Mouse (Mus musculus) embryonic facial prominence, embryonic 12.5 days (tissue): Measurements from ENCODE around the gene Smn1. TPM values are rescaled to one million over a fixed set of nuclear protein-coding genes. Genes with fewer than 3 reads are reported as not detected.

ENCODE experiments used
- ATAC-seq: fragments of 200-750 bp; cut with Nextera tagmentation; 2 replicates; pipeline ENCODE4 v1.8.0; 2017; ENCODE audit not compliant: insufficient number of reproducible peaks, insufficient read depth, low FRiP score, low TSS enrichment
- H3K27ac ChIP-seq: fragments of 300-500 bp; sonication (generic); 2 replicates; pipeline ENCODE4 v1.5.1; 2016; ENCODE audit warnings: mild to moderate bottlenecking
- H3K27me3 ChIP-seq: fragments of 300-500 bp; sonication (generic); 2 replicates; pipeline ENCODE4 v1.6.1; 2016; ENCODE audit warnings: mild to moderate bottlenecking, moderate library complexity
- H3K36me3 ChIP-seq: fragments of 300-500 bp; sonication (generic); 2 replicates; pipeline ENCODE4 v1.6.1; 2016; ENCODE audit warnings: mild to moderate bottlenecking
- H3K4me1 ChIP-seq: fragments of 300-500 bp; sonication (generic); 2 replicates; pipeline ENCODE4 v1.6.1; 2016
- H3K4me2 ChIP-seq: fragments of 300-500 bp; sonication (generic); replicated peaks from 2 replicates; pipeline ENCODE4 v1.6.1; 2016; ENCODE audit warnings: mild to moderate bottlenecking, moderate library complexity
- H3K4me3 ChIP-seq: fragments of 300-500 bp; sonication (generic); 2 replicates; pipeline ENCODE4 v1.5.1; 2016; ENCODE audit warnings: mild to moderate bottlenecking
- H3K9ac ChIP-seq: fragments of 300-500 bp; sonication (generic); 2 replicates; pipeline ENCODE4 v1.6.1; 2016; ENCODE audit warnings: mild to moderate bottlenecking, moderate library complexity
- H3K9me3 ChIP-seq: fragments of 300-500 bp; sonication (generic); 2 replicates; pipeline ENCODE4 v1.6.1; 2016; ENCODE audit warnings: mild to moderate bottlenecking, moderate library complexity
- WGBS: fragments of 180-500 bp; shearing (Covaris S2); methylation state at CpG from one replicate; pipeline ENCODE4 v1.1.7; 2016; 5-methylcytosine and 5-hydroxymethylcytosine counted together
- polyA plus RNA-seq: library from polyadenylated mRNA; unstranded; fragments of >200 nt; fragmentation: Nextera tagmentation; extraction: Ambion mirVana; gene quantifications from 2 replicates; pipeline ENCODE4 v1.2.1, GENCODE M21; 2016

The Smn1 gene
- 57.7 and 59.5 TPM in 2 replicates for polyA plus RNA-seq

DNA sequence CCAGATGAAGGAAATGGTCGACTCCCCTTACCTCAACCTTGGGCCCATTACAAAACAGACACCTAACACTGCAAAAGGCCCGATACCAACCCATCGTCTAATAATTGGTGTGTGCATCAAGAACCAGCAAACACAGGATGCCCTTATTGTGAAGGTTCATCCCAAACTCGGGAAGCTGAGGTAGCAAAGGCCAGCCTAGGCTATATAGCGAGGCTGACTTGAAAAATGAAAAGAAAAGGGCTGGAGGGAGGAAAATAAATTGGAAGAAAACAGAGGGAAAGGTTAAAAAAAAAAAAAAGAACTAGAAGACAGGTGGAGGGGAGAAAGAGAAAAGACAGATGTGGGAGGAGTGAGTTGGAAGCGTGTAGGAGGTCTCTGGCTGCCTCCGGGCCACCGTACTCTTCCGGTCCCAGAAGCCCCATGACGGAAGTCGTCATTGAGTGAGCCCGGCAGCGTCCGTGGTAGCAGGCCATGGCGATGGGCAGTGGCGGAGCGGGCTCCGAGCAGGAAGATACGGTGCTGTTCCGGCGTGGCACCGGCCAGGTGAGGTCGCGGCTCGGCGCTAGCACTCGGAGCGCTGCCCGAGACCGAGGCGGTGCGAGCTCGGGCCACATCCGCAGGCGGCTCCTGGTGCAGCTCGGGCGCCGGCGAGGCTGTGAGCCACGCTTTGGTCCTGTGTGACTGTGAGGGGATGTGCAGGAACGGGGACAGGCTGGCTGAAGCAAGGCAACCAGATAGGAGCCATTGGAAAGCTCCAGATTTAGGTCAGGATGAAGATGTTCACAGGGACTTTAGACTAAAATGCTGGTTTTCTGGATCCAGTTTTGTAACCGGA, at the start of gene Smn1:
Gene Smn1 (plus strand): TSS at position 430 of the 835 bp plus-strand sequence.
- Histone ChIP-seq H3K4me3 (peak within 1 kb of the TSS; percentile 96), H3K9me3 (no peaks in the 10 kb centered on the region), H3K4me2 (peak within 1 kb of the TSS; percentile 93), H3K27me3 (no peaks in the 10 kb centered on the region), H3K27ac (no peak within 1 kb of the TSS), H3K4me1 (peaks cover 10% of the 10 kb centered on the region), H3K36me3 (peaks cover 27% of the 10 kb centered on the region), H3K9ac (peak within 1 kb of the TSS; percentile 85)
- peak; percentile 96 for ATAC-seq
- 4% methylated on average over 42 of the region's 42 CpGs for WGBS

DNA sequence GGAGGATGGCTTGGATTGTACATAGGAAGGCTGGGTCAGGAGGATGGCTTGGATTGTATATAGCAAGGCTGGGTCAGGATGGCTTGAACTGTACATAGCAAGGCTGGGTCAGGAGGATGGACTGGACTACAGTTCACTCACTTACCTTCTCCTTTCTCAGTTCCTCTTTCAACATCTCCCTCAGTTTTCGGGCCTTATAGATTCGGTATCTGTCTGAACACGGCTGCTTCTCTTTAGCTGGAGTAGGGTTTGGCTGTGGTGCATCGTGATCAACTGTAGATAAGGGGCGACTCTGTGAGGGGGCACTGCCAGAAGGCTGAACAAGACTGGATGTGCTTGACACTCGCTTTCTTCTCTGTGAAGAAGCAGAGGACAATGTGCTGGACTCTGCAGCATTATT, 25.8 kb upstream of the Smn1 start:
- WGBS = 95% methylated on average over 6 of the region's 6 CpGs
- ATAC-seq = no peak
- H3K9ac ChIP-seq = no peak overlapping the region
- peaks cover 9% of the 10 kb centered on the region for H3K4me1 ChIP-seq
- no peak overlapping the region for H3K4me3 ChIP-seq
- peaks cover 38% of the 10 kb centered on the region for H3K36me3 ChIP-seq
- H3K27ac ChIP-seq = no peak overlapping the region
- H3K4me2 ChIP-seq = no peak overlapping the region
- no peaks in the 10 kb centered on the region for H3K27me3 ChIP-seq
- no peaks in the 10 kb centered on the region for H3K9me3 ChIP-seq

DNA sequence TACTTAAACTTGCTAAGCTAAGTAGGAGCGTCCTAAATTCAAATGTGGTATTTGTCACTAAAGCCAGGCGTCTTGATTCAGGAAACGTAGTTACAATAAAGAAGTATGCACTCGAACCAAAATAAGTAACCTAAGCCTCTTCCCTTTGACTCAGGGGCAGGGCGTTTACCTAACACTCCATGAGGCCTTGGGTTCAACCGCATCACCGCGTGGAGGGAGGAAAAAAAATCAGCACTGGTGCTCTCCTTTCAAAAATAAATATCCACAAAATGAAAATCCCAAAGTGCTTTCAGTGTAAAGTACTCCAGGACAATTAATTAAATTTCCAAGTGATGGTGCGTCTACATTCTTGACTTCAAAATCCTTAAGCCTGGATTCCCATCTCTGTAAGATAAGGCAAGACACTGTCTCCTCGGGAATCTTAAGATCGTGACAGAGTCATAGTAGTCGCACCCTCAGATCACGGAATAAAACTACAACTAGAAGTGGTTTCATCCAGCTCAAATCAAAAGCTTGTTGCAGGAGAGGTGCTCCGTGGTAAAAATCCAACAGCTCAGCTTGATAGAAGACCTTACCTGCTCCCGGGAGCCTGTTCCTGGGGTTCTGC, 21.5 kb upstream of the Smn1 start:
- Histone ChIP-seq H3K27ac (peak overlapping the region; percentile 86), H3K9ac (peak overlapping the region; percentile 89), H3K4me1 (peaks cover 9% of the 10 kb centered on the region), H3K4me2 (peak overlapping the region; percentile 85), H3K27me3 (no peaks in the 10 kb centered on the region), H3K9me3 (no peaks in the 10 kb centered on the region), H3K36me3 (no peaks in the 10 kb centered on the region), H3K4me3 (peak overlapping the region; percentile 99)
- no peak for ATAC-seq
- WGBS = 5% methylated on average over 15 of the region's 15 CpGs

DNA sequence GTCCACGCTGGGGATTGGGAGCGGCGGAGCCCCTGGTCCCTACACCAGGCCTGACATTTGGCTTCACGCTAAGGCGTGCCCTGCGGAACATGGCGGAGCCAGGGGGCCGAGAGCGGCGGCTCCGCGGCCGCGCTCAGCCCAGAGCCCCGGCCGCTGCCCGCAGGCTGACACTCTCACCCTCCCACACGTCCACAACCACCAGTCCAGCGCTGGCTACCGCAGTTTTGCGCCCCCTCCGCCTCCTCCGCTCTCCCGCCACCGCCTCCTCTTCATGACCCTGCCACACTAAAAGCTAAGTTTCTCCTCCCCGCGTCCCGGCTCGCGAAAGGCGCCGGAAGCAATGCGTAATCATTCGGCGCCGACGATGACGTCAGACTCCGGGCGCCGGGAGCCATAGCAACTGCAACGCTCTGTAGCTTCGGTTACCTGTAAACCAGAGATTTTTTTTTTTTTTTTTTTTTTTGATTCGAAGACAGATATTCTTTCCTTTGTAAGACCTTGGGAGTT, 20.9 kb upstream of the Smn1 start, which contains the start of gene Bdp1:
Gene Bdp1 (minus strand): TSS at position 323 of the 507 bp plus-strand sequence.
- under 1% methylated on average over 43 of the region's 44 CpGs for WGBS
- Histone ChIP-seq H3K27ac (peak within 1 kb of the TSS; percentile 86), H3K4me1 (peaks cover 11% of the 10 kb centered on the region), H3K4me2 (peak within 1 kb of the TSS; percentile 85), H3K36me3 (no peaks in the 10 kb centered on the region), H3K4me3 (peak within 1 kb of the TSS; percentile 99), H3K27me3 (no peaks in the 10 kb centered on the region), H3K9me3 (no peaks in the 10 kb centered on the region), H3K9ac (peak within 1 kb of the TSS; percentile 89)
- peak; percentile 43; the same call in 1 of the 2 replicates for ATAC-seq

DNA sequence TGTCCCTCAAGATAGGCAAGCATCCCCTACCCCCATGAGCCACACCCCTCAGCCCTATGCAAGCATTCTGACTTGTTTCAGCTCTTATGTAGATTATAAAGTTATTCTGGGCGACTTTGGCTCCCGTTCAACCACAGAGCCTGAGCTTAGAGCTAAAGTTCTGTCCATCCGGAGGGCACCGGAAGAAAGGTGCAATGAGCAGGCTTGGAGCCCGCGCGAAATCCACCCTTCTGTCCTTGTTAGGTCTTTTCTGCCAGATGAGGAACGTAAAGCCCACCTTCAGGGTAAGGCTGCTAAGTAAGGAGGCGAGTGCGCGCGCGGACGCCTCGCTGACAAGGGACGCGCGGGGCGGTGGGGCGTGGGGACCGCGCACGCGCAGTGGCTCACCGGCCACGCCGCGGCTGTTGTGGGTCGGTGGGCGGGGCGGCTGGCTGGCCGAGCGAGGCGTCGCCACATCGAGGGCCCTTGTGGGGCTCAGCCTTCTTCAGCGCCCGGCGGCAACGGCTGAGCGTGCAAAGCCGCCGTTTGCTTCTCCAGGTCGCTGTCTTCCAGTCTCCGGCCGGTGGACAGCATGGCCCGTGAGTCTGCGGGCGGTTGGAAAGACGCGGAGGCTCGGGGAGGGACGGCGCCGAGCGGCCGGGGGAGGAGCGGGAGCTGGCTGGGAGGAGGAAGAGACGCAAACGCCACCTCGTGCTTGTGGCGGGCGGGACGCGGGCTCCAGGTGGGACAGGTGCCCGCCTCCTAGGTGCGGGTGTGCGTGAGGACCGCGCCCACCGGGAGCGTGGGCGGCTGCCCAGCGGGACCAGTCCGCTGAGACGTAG, 16.8 kb upstream of the Smn1 start, which contains the start of gene Serf1:
Gene Serf1 (plus strand): TSS at position 361 of the 821 bp plus-strand sequence.
- no peaks in the 10 kb centered on the region for H3K27me3 ChIP-seq
- H3K4me1 ChIP-seq = peaks cover 6% of the 10 kb centered on the region
- under 1% methylated on average over 74 of the region's 76 CpGs for WGBS
- peak within 1 kb of the TSS; percentile 86 for H3K4me2 ChIP-seq
- peaks cover 11% of the 10 kb centered on the region; the same call in 1 of the 2 replicates for H3K36me3 ChIP-seq
- H3K27ac ChIP-seq = peak within 1 kb of the TSS; percentile 77
- H3K9me3 ChIP-seq = no peaks in the 10 kb centered on the region
- H3K9ac ChIP-seq = peak within 1 kb of the TSS; percentile 75
- peak; percentile 74 for ATAC-seq
- H3K4me3 ChIP-seq = peak within 1 kb of the TSS; percentile 75

DNA sequence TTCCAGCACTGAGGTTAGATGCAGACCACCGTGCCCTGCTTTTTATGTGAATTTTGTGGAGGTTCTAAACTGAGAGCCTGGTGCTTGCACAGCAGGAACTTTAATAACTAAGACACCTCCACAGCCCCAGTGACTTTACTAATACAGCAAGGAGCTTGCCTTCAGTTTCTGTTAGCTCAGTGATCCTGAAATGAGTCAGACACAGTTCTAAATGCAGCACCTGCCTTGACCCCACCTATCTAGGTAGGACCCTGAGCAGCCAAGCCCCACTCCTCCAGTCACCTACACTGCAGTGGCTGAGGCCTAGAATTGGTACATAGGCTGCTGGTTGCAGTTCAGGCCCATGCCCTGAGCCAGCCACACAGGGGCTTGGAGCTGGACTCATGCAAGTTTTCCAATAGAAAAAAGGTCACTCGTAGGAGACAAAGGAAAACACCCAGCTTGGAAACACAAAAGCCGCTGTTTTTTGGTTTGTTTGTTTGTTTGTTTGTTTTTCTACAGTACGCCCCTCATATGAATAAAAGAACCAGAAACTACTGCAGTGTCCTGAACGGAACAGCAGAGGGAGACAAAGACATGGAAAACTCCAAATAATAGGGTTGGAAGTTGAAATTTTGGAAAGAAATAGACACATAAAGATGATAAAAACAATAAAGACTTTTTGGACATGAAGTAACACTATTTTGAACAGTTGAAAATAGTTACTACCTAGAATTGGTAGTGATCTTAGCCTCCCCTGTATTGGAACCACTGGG, 12.3 kb upstream of the Smn1 start:
- no peak for ATAC-seq
- H3K4me3 ChIP-seq = no peak overlapping the region
- H3K27me3 ChIP-seq = no peaks in the 10 kb centered on the region
- WGBS = 52% methylated on average over 5 of the region's 5 CpGs
- no peak overlapping the region for H3K9ac ChIP-seq
- no peak overlapping the region for H3K4me2 ChIP-seq
- peaks cover 28% of the 10 kb centered on the region for H3K36me3 ChIP-seq
- peaks cover 6% of the 10 kb centered on the region for H3K4me1 ChIP-seq
- no peak overlapping the region for H3K27ac ChIP-seq
- H3K9me3 ChIP-seq = no peaks in the 10 kb centered on the region

DNA sequence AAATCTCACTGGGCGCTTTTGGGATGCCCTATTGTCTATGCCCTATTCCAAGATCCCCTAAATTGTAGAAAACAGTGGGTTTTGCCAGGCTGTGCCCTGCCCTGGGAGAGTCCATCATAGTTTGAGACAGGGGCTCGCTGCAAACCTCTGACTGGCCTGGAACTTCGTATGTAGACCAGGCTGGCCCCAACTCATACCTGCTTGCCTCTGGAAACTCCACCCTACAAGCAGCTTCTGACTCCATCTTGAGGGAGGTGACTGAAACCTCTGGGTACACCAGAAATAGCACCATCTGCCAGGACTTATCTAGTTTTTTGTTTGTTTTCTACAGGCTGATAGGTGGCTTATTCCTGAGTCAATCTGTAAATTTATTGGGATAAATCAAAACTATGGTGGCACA, 682 bp upstream of the Smn1 start:
- peak overlapping the region; percentile 93 for H3K4me2 ChIP-seq
- peak overlapping the region; percentile 96 for H3K4me3 ChIP-seq
- H3K9me3 ChIP-seq = no peaks in the 10 kb centered on the region
- H3K27ac ChIP-seq = no peak overlapping the region
- WGBS = 82% methylated on average over 3 of the region's 3 CpGs
- H3K9ac ChIP-seq = no peak overlapping the region
- H3K27me3 ChIP-seq = no peaks in the 10 kb centered on the region
- H3K36me3 ChIP-seq = peaks cover 21% of the 10 kb centered on the region
- peaks cover 10% of the 10 kb centered on the region for H3K4me1 ChIP-seq
- no peak for ATAC-seq

DNA sequence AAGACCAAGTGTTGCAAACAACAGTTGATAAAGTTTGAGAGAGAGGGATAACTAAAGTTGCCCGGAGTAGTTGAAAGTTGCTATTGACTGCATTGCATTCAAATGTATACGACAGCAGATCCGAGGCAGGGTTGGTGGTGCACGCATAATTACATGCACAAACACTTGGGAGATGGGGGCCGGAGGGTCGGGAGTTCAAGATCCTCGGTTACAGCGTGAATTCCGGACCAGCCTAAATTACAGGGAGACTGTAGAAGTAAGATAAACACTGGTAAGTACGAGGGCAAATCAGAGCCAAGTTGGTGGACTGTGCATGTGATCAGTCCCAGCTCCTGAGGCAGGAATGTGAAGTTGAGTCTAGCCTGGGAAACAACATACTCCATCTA, 599 bp downstream of the Smn1 start:
- H3K9me3 ChIP-seq = no peaks in the 10 kb centered on the region
- ATAC-seq = no peak
- peak overlapping the region; percentile 96 for H3K4me3 ChIP-seq
- peak overlapping the region; percentile 93 for H3K4me2 ChIP-seq
- peaks cover 10% of the 10 kb centered on the region for H3K4me1 ChIP-seq
- H3K27me3 ChIP-seq = no peaks in the 10 kb centered on the region
- H3K27ac ChIP-seq = no peak overlapping the region
- H3K9ac ChIP-seq = peak overlapping the region; percentile 85
- peaks cover 29% of the 10 kb centered on the region for H3K36me3 ChIP-seq
- 3% methylated on average over 10 of the region's 10 CpGs for WGBS

DNA sequence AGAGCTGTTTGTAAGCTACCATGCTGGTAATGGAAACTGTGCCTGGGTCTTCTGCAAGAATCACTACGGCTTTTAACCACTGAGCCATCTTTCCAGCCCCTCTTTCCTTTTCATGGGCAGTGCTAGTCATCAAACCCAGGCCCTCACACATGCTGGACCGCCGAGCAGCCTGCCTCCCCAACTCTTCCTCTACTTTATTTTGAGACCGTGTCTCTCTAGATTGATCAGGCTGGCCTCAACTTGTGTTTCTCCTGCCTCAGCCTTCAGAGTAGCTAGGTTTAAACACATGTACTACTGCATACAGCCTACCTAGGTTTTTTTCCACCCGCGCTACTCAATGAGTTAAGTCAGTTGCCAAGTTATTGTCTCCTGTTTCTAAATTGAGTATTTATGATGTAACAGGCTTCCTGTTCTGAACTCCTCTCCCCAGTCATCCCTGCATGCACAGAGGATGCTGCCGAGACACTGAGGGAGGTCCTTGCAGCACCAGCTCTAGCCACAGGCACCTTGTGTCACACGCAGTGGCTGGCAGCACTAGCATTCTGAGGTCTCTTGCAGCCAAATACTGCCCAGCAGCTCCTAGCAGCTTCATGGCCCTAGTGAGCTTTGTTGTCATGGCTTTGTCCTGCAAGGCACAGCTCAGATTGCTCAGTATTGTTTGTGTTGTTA, 17.1 kb downstream of the Smn1 start:
- Histone ChIP-seq H3K4me3 (no peak overlapping the region), H3K27me3 (no peaks in the 10 kb centered on the region)
- WGBS = 81% methylated on average over 8 of the region's 8 CpGs

DNA sequence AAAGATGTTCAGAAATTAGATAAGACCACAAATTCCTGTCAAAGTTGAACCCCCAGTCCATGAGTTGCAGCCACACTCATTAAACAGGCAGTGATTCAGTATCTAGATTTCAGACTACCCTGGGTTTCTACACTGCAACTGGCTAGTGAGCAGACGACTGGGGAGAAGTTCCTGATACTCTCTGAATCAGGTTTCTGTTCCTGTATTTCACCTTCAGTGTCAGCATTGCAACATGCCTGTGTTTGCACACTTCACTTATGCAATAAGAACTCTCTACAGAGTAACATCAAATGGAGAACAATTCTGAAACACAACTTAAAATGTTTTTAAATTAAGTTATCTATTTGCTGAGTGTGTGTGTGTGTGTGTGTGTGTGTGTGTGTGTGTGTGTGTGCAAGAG, 28.0 kb downstream of the Smn1 start:
- Histone ChIP-seq H3K4me1 (no peaks in the 10 kb centered on the region), H3K4me3 (no peak overlapping the region), H3K9ac (no peak overlapping the region), H3K27ac (no peak overlapping the region), H3K36me3 (no peaks in the 10 kb centered on the region), H3K4me2 (no peak overlapping the region), H3K27me3 (no peaks in the 10 kb centered on the region), H3K9me3 (no peaks in the 10 kb centered on the region)
- ATAC-seq = no peak
- 60% methylated on average over 1 of the region's 1 CpGs for WGBS

More for the DNA sequence above, 17.1 kb downstream of the Smn1 start:
- H3K9me3 ChIP-seq = no peaks in the 10 kb centered on the region
- H3K4me2 ChIP-seq = no peak overlapping the region
- peaks cover 22% of the 10 kb centered on the region for H3K36me3 ChIP-seq
- H3K9ac ChIP-seq = no peak overlapping the region
- H3K27ac ChIP-seq = no peak overlapping the region
- no peaks in the 10 kb centered on the region for H3K4me1 ChIP-seq
- no peak for ATAC-seq
